Mouse (Mus musculus) embryo, embryonic 10.5 days (tissue): ENCODE measurements at regions not wholly inside any gene's neighbourhood (a gene's known extent, or its start where the extent isn't known, plus 50 kb on each side); places are given as distances from the start of the nearest gene placed in this dataset.
"Not testable (repeated sequence)": the region's sequence is repeated elsewhere in the genome, so short reads cannot be mapped to it uniquely, and the experiment has no call there.

Experiments used
- DNase-seq: peaks from one replicate; pipeline ENCODE4 v3.0.0-alpha.2; 2015; ENCODE audit warnings: low spot score

- no peak for DNase-seq
Observed at GRCm38 (mm10) chr14:116586742-116587141, 338.4 kb upstream of the Gpc6 start.

- no peak for DNase-seq
Observed at GRCm38 (mm10) chr14:116589529-116589928, 335.6 kb upstream of the Gpc6 start.

- DNase-seq = no peak
Observed at GRCm38 (mm10) chr14:116590111-116590510, 335.0 kb upstream of the Gpc6 start.

GRCm38 (mm10) chr14:116608130-116608529 is 317.0 kb upstream of the Gpc6 start:
- no peak for DNase-seq

GRCm38 (mm10) chr14:116611210-116611609 is 313.9 kb upstream of the Gpc6 start:
- no peak for DNase-seq

GRCm38 (mm10) chr14:116632181-116632580 is 292.9 kb upstream of the Gpc6 start:
- DNase-seq = no peak

- no peak for DNase-seq
Observed at GRCm38 (mm10) chr14:116642091-116642490, 283.0 kb upstream of the Gpc6 start.

- DNase-seq = no peak
Observed at GRCm38 (mm10) chr14:116651897-116652296, 273.2 kb upstream of the Gpc6 start.

GRCm38 (mm10) chr14:116683909-116684308 is 241.2 kb upstream of the Gpc6 start:
- DNase-seq = no peak

- DNase-seq = no peak
Observed at GRCm38 (mm10) chr14:116697675-116698074, 227.4 kb upstream of the Gpc6 start.

- no peak for DNase-seq
Observed at GRCm38 (mm10) chr14:116698437-116698836, 226.7 kb upstream of the Gpc6 start.

GRCm38 (mm10) chr14:116734596-116734995 is 190.5 kb upstream of the Gpc6 start:
- not testable (repeated sequence) for DNase-seq

- DNase-seq = no peak
Observed at GRCm38 (mm10) chr14:116754438-116755157, 170.5 kb upstream of the Gpc6 start.

GRCm38 (mm10) chr14:116761429-116761828 is 163.7 kb upstream of the Gpc6 start:
- DNase-seq = no peak

GRCm38 (mm10) chr14:116771120-116771519 is 154.0 kb upstream of the Gpc6 start:
- no peak for DNase-seq

- DNase-seq = no peak
Observed at GRCm38 (mm10) chr14:116771671-116772070, 153.4 kb upstream of the Gpc6 start.

GRCm38 (mm10) chr14:116779661-116780060 is 145.5 kb upstream of the Gpc6 start:
- no peak for DNase-seq

GRCm38 (mm10) chr14:116783840-116784239 is 141.3 kb upstream of the Gpc6 start:
- DNase-seq = no peak

GRCm38 (mm10) chr14:116806504-116806903 is 118.6 kb upstream of the Gpc6 start:
- DNase-seq = no peak

- no peak for DNase-seq
Observed at GRCm38 (mm10) chr14:116808581-116808980, 116.5 kb upstream of the Gpc6 start.

- DNase-seq = no peak
Observed at GRCm38 (mm10) chr14:116810661-116811345, 114.3 kb upstream of the Gpc6 start.

- peak; percentile 2 for DNase-seq
Observed at GRCm38 (mm10) chr14:116837235-116837634, 87.9 kb upstream of the Gpc6 start.

GRCm38 (mm10) chr14:116869437-116869836 is 55.7 kb upstream of the Gpc6 start:
- DNase-seq = peak; percentile 29

- no peak for DNase-seq
Observed at GRCm38 (mm10) chr14:116869996-116870395, 55.1 kb upstream of the Gpc6 start.
